ENCODE assay signal across 12 mouse cellular contexts in the genomic region with DNA sequence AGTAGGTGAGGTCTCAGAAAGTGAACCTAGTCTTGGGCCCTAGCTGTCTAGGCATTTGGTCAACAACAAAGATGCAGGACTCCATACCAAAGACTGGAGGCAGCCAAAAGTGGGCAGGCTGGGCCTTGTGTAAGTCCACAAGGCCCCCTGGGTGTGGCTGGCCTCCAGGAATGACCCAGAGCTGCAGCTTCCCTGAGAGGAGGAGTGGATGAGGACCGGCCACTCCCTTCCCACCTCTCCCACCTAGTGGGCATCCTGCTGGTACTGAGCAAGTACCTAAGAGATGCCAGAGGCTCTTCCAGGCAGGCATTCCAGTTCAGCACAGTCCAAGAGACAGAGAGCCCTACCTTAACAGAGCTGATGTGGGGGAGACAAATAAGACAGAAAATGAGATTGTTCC. TPM values are rescaled to one million over a fixed set of nuclear protein-coding genes. Genes with fewer than 3 reads are reported as not detected.
"Had no signal": no experiment of that assay in that cellular context is flagged by ENCODE, and none has a peak within 500 bp of the region (broad histone marks: within the 10 kb centered on the region; RNA-seq: fewer than 3 reads in every experiment).

No protein-coding gene starts in this region.

- H3K27me3 ChIP-seq: limb, embryonic 12.5 days; midbrain, embryonic 15.5 days; neural tube, embryonic 12.5 days had no signal

- DNase-seq: liver; liver, embryonic 13.5 days; liver, postnatal 0 days; thymus, adult 2 months; thymus, postnatal 25 days had no signal

- H3K9me3 ChIP-seq: limb, embryonic 12.5 days; liver, embryonic 13.5 days; megakaryocyte, embryonic 14.5 days; midbrain, embryonic 15.5 days; neural tube, embryonic 12.5 days had no signal

- H3K4me3 ChIP-seq: limb, embryonic 12.5 days; liver, embryonic 13.5 days; megakaryocyte, embryonic 14.5 days; midbrain, embryonic 15.5 days; neural tube, embryonic 12.5 days had no signal

- H3K36me3 ChIP-seq: limb, embryonic 12.5 days; liver, embryonic 13.5 days; midbrain, embryonic 15.5 days; neural tube, embryonic 12.5 days had no signal

- ATAC-seq: intestine, postnatal 0 days; liver, postnatal 0 days; midbrain, embryonic 15.5 days had no signal

- H3K4me2 ChIP-seq: limb, embryonic 12.5 days; liver, embryonic 13.5 days; midbrain, embryonic 11.5 days; midbrain, embryonic 15.5 days; neural tube, embryonic 12.5 days had no signal

- H3K9ac ChIP-seq: limb, embryonic 12.5 days; liver, embryonic 13.5 days; liver, postnatal 0 days; midbrain, embryonic 15.5 days; neural tube, embryonic 12.5 days had no signal

- H3K4me1 ChIP-seq: limb, embryonic 12.5 days; midbrain, embryonic 15.5 days; neural tube, embryonic 12.5 days had no signal

- H3K27ac ChIP-seq: limb, embryonic 12.5 days; liver, embryonic 13.5 days; midbrain, embryonic 15.5 days; neural tube, embryonic 12.5 days had no signal

RNA-seq across cellular contexts. Expression of a gene that starts 6.8 kb away (rescaled TPM):
- total RNA-seq: monocyte, adult 5-6 weeks had no signal
